Comparison of ENCODE assay signal across 10 mouse cellular contexts in the genomic region with DNA sequence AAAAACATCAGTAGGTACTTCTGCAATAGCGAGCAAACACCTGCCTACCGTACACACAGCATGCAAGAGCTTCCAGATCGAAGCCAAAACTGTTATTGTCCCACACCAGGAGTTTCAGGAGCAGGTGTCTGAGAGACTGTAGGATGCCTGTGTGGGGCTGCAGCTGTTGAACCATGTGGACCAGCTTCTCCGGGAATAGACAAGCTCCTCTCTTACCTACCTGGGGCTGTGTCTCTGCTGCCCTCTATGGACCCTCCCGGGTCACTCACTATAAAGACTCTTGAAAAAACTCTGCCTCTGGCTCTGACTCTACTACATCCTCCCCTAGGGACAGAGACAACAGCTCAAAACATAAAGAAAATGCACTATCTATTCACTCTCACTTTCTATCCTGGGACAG.
DNase-seq lines count a peak whose midpoint lies in the region.
"Had no signal": no experiment of that assay in that cellular context is flagged by ENCODE, and none has a peak within 500 bp of the region (broad histone marks: within the 10 kb centered on the region; RNA-seq: fewer than 3 reads in every experiment).

No protein-coding gene starts in this region.

- H3K27me3 ChIP-seq in embryonic facial prominence, embryonic 10.5 days (replicated peaks; ENCODE audit: low read depth, poor library complexity, severe bottlenecking) = no peaks in the 10 kb centered on the region

- H3K27ac ChIP-seq in embryonic facial prominence, embryonic 10.5 days (replicated peaks) = no peak overlapping the region

- intact Hi-C loops in left cerebral cortex, postnatal 4 days (cut with DNase I) = no loop called here

- H3K36me3 ChIP-seq in embryonic facial prominence, embryonic 10.5 days (replicated peaks) = no peaks in the 10 kb centered on the region

- 52% methylated on average over 5 of the region's 5 CpGs for WGBS in embryonic facial prominence, embryonic 10.5 days

- no peaks in the 10 kb centered on the region for H3K9me3 ChIP-seq in embryonic facial prominence, embryonic 10.5 days

- H3K4me1 ChIP-seq in embryonic facial prominence, embryonic 10.5 days = peaks cover 14% of the 10 kb centered on the region

- no peak overlapping the region for H3K4me3 ChIP-seq in embryonic facial prominence, embryonic 10.5 days
- H3K4me3 ChIP-seq: erythroblast, embryonic 14.5 days had no signal

- DNase-seq in left cerebral cortex, postnatal 4 days = peak; percentile 56
- no peak for DNase-seq in left cerebral cortex, adult 11 months (ENCODE audit: low spot score)
- peak; percentile 36 for DNase-seq in ZHBTc4 (ENCODE audit: low read depth, low spot score)
- DNase-seq in embryonic facial prominence, embryonic 10.5 days (ENCODE audit: low spot score) = peak; percentile 31
- DNase-seq in mesoderm, embryonic 11.5 days (ENCODE audit: low read depth, low spot score) = peak; percentile 50
- DNase-seq in heart, postnatal 4 days = no peak
- no peak for DNase-seq in yolk sac, embryonic 10.5 days (ENCODE audit: low spot score)
- no peak for DNase-seq in gastrocnemius, postnatal 25 days
- DNase-seq: lung, postnatal 4 days had no signal

Comparison
In these comparisons a context has a peak if more than half of its experiments do, and no peak if none do; other contexts are left out.
1. DNase-seq: peak in left cerebral cortex, postnatal 4 days (single experiment), ZHBTc4 (single experiment), embryonic facial prominence, embryonic 10.5 days (single experiment) and mesoderm, embryonic 11.5 days (single experiment); none in left cerebral cortex, adult 11 months (single experiment), heart, postnatal 4 days (single experiment), yolk sac, embryonic 10.5 days (single experiment) and gastrocnemius, postnatal 25 days (single experiment).